In the genomic region with DNA sequence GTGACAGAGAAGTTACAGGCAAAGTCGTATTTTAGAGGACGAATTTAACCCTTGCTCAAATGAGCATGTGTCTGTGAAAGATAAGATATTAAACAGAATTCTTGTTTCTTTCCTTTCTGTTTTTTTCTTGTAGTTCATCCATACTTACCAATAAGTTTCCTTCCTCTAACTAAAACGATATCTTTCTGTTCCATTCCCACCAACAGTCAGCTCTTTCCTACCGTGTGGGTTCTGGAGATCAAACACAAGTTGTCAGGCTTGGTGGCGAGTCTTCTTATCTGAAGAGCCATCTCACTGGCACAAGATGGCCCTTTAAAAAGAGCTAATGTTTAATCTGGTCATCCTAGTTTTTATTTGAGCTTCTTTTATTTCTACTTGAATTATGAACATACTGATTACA, we compare ENCODE assay signal across 1 mouse cellular context.
TF ChIP-seq lines count a peak whose summit lies in the region.

No protein-coding gene starts in this region.

TF ChIP-seq in MEL, 35 proteins besides CTCF, POLR2A, EP300 and RAD21:
- peak; percentile 34; the same call in 1 of the 2 replicates for TF ChIP-seq MYB (IDR thresholded peaks at IDR 0.05; ENCODE audit: low read depth, low read length)
- no peak for TF ChIP-seq ELF1 (IDR thresholded peaks at IDR 0.05; ENCODE audit: low read depth, low read length)
- TF ChIP-seq SIN3A (IDR thresholded peaks at IDR 0.05; ENCODE audit: low read length) = peak; percentile 26; the same call in 1 of the 2 replicates
- TF ChIP-seq SMC3 (IDR thresholded peaks at IDR 0.05; ENCODE audit: low read depth, low read length) = no peak
- TF ChIP-seq E2F4 (IDR thresholded peaks at IDR 0.05; ENCODE audit: borderline replicate concordance, low read depth, low read length) = no peak
- TF ChIP-seq NRF1 (IDR thresholded peaks at IDR 0.05; ENCODE audit: insufficient read depth, low read depth, low read length, poor library complexity, severe bottlenecking) = no peak
- TF ChIP-seq CHD1 (IDR thresholded peaks at IDR 0.05; ENCODE audit: low read depth, low read length) = no peak
- TF ChIP-seq TCF12 (IDR thresholded peaks at IDR 0.05; ENCODE audit: low read depth, low read length) = peak; percentile 75
- TF ChIP-seq ZNF384 (IDR thresholded peaks at IDR 0.05; ENCODE audit: low read depth, low read length) = peak; percentile 67
- TF ChIP-seq ETS1 (IDR thresholded peaks at IDR 0.05; ENCODE audit: low read depth, low read length) = peak; percentile 47; the same call in 1 of the 2 replicates
- TF ChIP-seq BHLHE40 (IDR thresholded peaks at IDR 0.05; ENCODE audit: borderline replicate concordance, low read depth, low read length) = no peak
- peak; percentile 50 for TF ChIP-seq TAL1 (IDR thresholded peaks at IDR 0.05; ENCODE audit: low read length)
- TF ChIP-seq GATA1 (IDR thresholded peaks at IDR 0.05; ENCODE audit: low read depth, low read length) = peak; percentile 81
